Mouse (Mus musculus): ENCODE data around the gene Ago1. TPM values are rescaled to one million over a fixed set of nuclear protein-coding genes. Genes with fewer than 3 reads are reported as not detected.

The Ago1 gene
- total RNA-seq, 2 experiments from 2014 or later, result 63.1 to 64.0 TPM

DNA sequence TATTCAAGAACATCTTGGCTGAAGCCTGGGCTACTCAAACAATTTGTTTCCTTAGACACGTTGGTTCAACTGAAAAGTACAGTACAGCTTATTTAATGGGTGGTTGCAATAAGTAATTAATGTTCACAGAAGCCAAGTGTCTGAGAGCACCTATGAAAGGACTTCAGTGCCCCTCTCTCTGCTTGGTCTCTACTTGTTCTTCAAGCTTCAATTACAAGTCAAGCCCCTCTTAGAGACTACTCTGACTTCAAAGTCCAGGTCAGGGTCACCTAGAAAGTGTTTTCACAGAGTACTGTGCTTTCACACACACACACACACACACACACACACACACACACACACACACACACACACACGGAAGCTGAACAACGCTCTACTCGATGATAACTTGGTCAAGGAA, 25.0 kb upstream of the Ago1 start:
- H3K27ac ChIP-seq, result no peak overlapping the region
- no peak overlapping the region for H3K4me3 ChIP-seq
- TF ChIP-seq CTCF (conservative IDR thresholded peaks at IDR 0.05), result no peak
- DNase-seq (ENCODE audit: low spot score in 2 of 2), result no peak

DNA sequence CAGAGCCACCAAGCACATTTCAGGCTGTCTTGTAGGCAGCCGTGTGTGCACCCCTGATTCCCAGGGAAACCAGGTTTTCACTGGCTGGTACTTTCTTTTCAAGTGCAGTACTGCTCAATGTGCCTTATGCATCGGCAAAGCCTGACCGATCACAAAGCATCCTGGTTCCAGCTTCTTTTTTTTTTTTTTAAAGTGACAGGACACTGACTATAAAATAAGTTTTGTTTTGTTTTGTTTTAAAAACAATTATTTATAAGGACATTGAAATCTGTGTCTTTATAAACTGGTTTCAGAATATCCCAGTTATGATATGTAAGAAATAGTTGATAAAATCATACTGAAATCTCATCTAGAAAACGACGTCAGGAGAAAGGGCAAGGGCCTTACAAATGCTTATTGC, 23.6 kb upstream of the Ago1 start:
- no peak for DNase-seq (ENCODE audit: low spot score in 2 of 2)

DNA sequence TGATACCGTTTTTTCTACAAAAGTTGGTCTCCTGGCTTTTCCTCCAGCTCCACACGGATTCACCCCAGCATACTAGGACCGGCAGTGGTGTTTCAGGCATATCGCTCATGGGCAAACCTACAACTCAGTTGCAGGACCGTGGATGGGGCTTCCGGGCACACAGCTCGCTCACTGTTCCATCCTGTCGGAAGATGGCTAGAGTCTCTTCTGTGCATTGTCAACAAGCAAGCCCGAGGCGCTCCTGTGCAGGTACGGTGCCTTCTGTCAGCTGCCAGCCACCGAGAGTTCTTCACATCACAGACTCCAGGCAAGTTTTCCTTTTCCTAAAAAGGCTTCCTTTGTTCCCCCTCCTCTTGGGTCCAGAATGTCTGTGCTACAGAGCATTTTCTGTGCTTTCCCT, 22.3 kb upstream of the Ago1 start:
- Histone ChIP-seq H3K27ac (no peak overlapping the region), H3K4me3 (no peak overlapping the region)
- TF ChIP-seq CTCF (conservative IDR thresholded peaks at IDR 0.05), result no peak
- DNase-seq (ENCODE audit: low spot score in 2 of 2), result no peak

More for the DNA sequence above, 23.6 kb upstream of the Ago1 start:
- H3K27ac ChIP-seq, result no peak overlapping the region
- no peak overlapping the region for H3K4me3 ChIP-seq
- no peak for TF ChIP-seq CTCF (conservative IDR thresholded peaks at IDR 0.05)

DNA sequence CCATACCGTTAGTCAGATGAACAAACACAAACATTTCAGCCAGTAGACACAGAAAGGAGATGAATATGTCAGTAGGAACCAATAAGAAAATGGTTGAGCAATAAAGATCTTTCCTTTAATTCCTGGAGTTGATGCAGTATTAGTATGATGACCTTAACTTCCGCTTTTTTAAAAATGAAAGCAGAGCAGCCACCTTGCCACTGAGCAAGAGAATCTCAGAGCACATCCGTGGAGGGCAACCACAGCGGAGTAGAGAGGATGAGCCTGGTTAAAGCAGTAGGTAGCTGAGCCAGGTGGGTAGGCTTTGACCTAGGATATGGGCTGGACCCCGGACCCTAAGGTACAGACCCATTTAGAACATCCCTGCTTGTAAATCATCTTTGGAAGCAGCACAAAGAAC, 21.4 kb upstream of the Ago1 start:
- no peak overlapping the region for H3K4me3 ChIP-seq
- DNase-seq (ENCODE audit: low spot score in 2 of 2), result no peak
- TF ChIP-seq CTCF (conservative IDR thresholded peaks at IDR 0.05), result no peak
- no peak overlapping the region for H3K27ac ChIP-seq

DNA sequence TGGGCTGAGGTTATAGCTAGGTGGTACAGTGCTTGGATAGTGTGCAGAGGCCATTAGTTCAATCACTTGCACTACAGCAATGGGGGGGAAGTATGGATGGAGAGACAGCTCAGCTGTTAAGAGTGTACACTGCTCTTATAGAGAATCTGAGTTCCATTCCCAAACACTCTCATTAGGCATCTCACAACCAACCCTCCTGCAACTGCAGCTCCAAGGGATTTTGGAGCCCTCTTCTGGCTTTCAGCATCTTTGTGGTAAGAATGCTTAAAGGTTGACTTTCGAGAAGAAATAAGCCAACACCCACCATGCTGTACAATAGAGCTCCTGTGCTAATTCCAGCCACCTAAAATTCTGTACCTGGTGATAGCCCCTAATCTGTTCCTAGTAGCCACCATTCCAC, 17.8 kb upstream of the Ago1 start:
- Histone ChIP-seq H3K4me3 (no peak overlapping the region), H3K27ac (no peak overlapping the region)
- peak; percentile 62 for TF ChIP-seq CTCF (conservative IDR thresholded peaks at IDR 0.05)
- no peak for DNase-seq (ENCODE audit: low spot score in 2 of 2)

DNA sequence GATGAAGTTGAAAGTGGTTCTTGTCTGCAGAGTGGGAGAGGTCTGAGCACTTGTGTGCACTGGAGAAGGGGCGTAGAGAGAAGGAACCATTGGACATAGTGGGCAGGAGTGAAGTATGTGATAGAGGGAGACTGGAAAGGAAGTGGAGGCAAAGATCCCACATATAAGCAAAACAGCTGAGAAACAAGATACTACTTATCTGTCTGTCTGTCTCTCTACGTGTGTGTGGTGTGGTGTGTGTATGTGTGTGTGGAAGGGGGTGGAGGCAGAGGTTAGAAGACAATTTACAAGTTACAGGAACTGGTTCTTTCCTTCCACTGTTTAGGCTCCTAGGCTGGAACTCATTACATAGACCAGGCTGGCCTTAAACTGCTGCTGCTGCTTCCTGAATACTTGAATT, 16.7 kb upstream of the Ago1 start:
- no peak for DNase-seq (ENCODE audit: low spot score in 2 of 2)

DNA sequence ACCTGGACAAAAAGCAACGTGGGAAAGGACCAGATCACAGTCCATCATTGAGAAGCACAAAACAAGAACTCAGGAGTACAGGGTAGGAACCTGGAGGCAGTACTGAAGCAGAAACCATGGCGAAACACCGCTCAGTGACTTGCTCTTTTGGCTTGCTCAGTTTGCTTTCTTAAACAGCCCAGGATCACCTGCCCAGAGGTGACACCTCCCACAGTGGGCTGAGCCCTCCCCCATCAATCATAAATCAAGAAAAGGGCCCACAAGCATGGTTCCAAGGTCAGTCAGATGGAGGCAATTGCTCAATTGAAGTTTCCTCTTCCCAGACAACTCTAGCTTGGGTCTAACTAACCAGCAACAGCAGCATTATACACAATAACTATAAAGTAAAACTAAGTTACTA, 15.5 kb upstream of the Ago1 start:
- no peak for TF ChIP-seq CTCF (conservative IDR thresholded peaks at IDR 0.05)
- H3K27ac ChIP-seq, result no peak overlapping the region
- no peak for DNase-seq (ENCODE audit: low spot score in 2 of 2)
- no peak overlapping the region for H3K4me3 ChIP-seq

More for the DNA sequence above, 16.7 kb upstream of the Ago1 start:
- H3K27ac ChIP-seq, result no peak overlapping the region
- no peak for TF ChIP-seq CTCF (conservative IDR thresholded peaks at IDR 0.05)
- H3K4me3 ChIP-seq, result no peak overlapping the region

DNA sequence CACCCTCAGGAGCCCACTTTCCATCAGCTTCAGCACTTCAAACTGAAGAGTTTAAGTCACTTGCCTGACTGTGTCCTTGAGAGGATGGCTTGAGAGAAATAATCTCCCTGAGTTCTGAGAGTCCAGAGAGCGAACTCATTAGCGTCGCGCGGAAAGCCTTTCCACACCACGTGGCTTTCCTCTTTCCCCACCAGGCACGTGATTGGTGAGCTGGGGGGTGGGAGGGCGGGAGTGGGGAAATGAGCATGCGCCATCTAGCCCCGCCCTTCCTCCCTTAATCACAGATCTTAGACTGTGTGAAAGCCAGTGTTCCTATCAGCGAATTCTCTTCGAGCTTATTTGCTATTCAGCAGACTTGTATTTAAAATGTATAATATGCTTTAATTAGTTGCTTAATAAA, 14.6 kb upstream of the Ago1 start:
- DNase-seq (ENCODE audit: low spot score in 2 of 2), result no peak
- H3K4me3 ChIP-seq, result no peak overlapping the region
- H3K27ac ChIP-seq, result no peak overlapping the region
- TF ChIP-seq CTCF (conservative IDR thresholded peaks at IDR 0.05), result no peak

DNA sequence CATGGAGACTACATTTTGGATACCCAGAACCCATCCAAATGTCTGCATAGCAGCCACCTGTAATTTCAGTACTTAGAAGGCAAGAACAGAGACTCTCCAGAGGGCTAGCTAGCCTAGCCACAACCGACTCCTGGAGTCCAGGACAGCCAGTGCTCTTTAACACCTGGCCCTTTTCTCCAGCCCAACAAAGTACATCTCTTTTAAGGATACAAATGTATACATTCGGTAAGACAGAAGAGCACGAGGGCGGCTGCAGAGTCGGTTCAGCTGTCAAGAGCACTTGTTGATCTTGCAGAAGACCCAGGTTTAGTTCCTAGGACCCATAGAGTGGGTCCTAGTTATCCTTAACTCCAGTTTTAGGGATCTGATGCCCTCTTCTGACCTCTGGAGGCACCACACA, 13.1 kb upstream of the Ago1 start:
- Histone ChIP-seq H3K27ac (no peak overlapping the region), H3K4me3 (no peak overlapping the region)
- no peak for DNase-seq (ENCODE audit: low spot score in 2 of 2)
- TF ChIP-seq CTCF (conservative IDR thresholded peaks at IDR 0.05), result no peak

DNA sequence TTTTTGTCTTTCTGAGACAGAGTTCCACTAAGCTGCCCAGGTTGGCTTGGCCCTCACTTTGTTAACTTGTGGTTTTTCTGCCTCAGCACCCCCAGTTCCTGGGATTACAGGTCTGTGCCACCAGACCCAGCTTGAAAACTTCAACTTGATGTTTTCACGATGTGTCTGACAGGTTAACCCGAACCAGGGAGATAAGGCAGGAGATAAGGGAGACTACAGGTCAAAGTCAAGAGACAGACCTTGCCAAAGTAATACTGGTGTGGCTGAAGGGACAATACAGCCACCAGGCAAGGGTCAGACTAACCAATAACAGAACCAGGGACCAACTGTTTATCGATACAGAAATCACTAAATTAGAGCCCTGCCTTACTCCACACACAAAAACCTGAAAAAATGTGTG, 11.9 kb upstream of the Ago1 start:
- no peak for TF ChIP-seq CTCF (conservative IDR thresholded peaks at IDR 0.05)
- no peak for DNase-seq (ENCODE audit: low spot score in 2 of 2)
- Histone ChIP-seq H3K27ac (no peak overlapping the region), H3K4me3 (no peak overlapping the region)

DNA sequence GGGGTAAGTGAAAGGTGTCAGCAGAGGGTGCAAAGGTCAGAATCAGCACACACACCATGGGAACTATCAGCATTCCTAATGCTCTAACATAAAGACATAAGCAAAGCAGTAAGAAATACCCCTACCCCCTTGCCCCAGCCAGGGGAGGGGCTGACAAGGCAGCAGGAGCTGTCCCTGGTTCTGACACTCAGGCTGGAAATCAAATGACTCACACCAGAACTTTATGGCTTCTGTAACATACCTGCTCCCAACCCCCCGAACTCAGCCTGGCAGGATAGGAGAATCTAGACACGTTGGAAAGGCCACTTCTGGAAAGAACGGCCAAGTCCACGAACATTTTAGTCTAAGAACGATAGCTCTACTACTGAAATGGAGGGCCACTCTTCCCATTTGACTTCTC, 4.6 kb upstream of the Ago1 start:
- Histone ChIP-seq H3K4me3 (no peak overlapping the region), H3K27ac (no peak overlapping the region)
- TF ChIP-seq CTCF (conservative IDR thresholded peaks at IDR 0.05), result no peak
- DNase-seq (ENCODE audit: low spot score in 2 of 2), result no peak

DNA sequence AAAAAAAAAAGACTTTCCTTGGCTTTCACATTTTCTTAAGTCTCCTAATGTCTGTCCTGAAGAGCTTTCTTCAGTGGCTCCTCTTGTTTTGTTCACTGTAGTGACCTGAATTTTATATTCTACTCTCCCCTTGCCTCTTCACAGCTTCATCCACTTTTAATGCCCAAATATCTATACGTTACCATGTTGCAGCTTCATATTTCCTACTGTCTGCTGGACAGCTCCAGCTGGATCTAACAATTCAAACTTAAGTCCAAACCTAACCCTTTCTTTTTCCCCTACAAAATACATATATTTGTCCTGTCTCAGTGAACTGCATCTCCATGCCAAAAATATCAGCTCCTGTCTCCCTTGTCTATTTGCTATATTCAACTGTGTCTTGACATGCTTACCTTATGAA, 951 bp upstream of the Ago1 start:
- peak overlapping the region; percentile 94; the same call in 1 of the 2 replicates for H3K27ac ChIP-seq
- no peak for TF ChIP-seq CTCF (conservative IDR thresholded peaks at IDR 0.05)

DNA sequence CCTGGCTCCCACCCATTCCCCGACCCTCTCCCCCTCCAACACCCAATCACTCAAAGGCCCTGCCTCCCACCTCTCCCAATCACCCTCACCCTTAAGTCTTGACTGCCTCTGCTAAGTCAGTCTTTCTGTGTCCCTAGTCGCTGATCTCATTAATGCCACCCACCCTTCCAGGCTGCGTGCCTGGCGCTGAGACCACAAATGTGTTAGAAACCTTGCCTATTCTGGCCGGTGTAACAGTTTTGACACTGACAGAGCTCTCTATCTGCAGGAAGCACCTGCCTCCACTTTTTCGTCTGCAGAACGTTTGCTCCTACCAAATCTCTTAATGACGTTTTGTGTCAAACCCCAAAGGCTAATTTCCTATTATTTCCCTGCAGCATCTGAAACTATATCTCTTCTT, 542 bp upstream of the Ago1 start:
- Histone ChIP-seq H3K4me3 (peak overlapping the region; percentile 88), H3K27ac (peak overlapping the region; percentile 94)
- DNase-seq (ENCODE audit: low spot score in 2 of 2), result no peak
- no peak; the same call in 1 of the 2 replicates for TF ChIP-seq CTCF (conservative IDR thresholded peaks at IDR 0.05)

More for the DNA sequence above, 951 bp upstream of the Ago1 start:
- DNase-seq (ENCODE audit: low spot score in 2 of 2), result no peak
- H3K4me3 ChIP-seq, result no peak overlapping the region; the same call in 1 of the 2 replicates

DNA sequence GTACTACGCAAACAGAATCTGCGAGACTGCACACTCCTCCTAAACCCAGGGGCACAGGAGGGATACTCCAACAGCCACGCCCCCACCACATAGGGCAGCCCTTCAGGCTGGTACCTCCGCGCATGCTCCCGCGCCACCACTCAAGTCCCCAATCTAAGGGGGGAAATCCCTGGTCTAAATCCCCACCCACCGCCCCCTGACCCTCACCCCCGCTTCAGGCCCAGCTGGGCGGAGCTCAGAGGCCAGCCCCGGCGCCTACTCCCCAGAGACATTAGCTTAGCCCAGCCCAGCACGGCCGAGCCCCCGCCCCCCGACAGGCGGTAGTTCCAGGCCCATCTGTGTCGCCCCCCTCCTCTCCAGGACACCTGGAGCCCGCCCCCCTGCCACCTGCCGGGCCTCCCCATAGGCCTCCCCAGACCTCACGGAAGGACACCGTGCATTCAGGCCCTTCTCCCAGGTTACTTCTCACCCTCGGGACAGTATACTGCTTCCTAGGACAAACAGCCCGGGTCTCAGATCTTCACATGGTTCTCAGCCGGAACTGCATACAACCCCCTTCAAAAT, 580 bp downstream of the Ago1 start:
- H3K27ac ChIP-seq, result peak overlapping the region; percentile 94
- peak; percentile 37 to 61 for DNase-seq (ENCODE audit: low spot score in 2 of 2)
- TF ChIP-seq CTCF (conservative IDR thresholded peaks at IDR 0.05), result no peak
- peak overlapping the region; percentile 88 for H3K4me3 ChIP-seq

Data from layer of hippocampus, adult 2 months (tissue).